Mouse (Mus musculus) testis, postnatal 14 days (tissue): ENCODE measurements around the gene Denr.

Source experiments
- DNase-seq: peaks from one replicate; pipeline ENCODE4 v3.0.0; 2021; ENCODE audit warnings: low spot score

Gene Denr

GRCm38 (mm10) chr5:123907631-123907977 lies 629 bp downstream of the Denr start:
- no peak for DNase-seq

- DNase-seq, result no peak
These were observed 7.9 kb downstream of the Denr start for GRCm38 (mm10) chr5:123914852-123915251.

GRCm38 (mm10) chr5:123922112-123922511 lies 15.1 kb downstream of the Denr start:
- no peak for DNase-seq

- DNase-seq, result no peak
These were observed 20.1 kb downstream of the Denr start, which contains the start of gene Gm43518 for GRCm38 (mm10) chr5:123927118-123927517. Gene Gm43518, plus strand, starts transcription at chr5:123927418.

- peak; percentile 95 for DNase-seq
These were observed 23.6 kb downstream of the Denr start, which contains the start of gene Ccdc62 for GRCm38 (mm10) chr5:123930508-123930989. Gene Ccdc62, plus strand, starts transcription at chr5:123930679.

- DNase-seq, result no peak
These were observed 24.2 kb downstream of the Denr start for GRCm38 (mm10) chr5:123931131-123931530.

GRCm38 (mm10) chr5:123932927-123933326 lies 26.0 kb downstream of the Denr start:
- DNase-seq, result no peak

GRCm38 (mm10) chr5:123933556-123933955 lies 26.6 kb downstream of the Denr start:
- DNase-seq, result no peak

GRCm38 (mm10) chr5:123933957-123934591 lies 27.1 kb downstream of the Denr start:
- no peak for DNase-seq

GRCm38 (mm10) chr5:123935931-123936330 lies 29.0 kb downstream of the Denr start:
- DNase-seq, result no peak

GRCm38 (mm10) chr5:123938479-123938878 lies 31.5 kb downstream of the Denr start:
- DNase-seq, result no peak

GRCm38 (mm10) chr5:123946546-123946945 lies 39.6 kb downstream of the Denr start:
- no peak for DNase-seq

GRCm38 (mm10) chr5:123947041-123947761 lies 40.2 kb downstream of the Denr start:
- peak; percentile 2 for DNase-seq

- peak; percentile 2 for DNase-seq
These were observed 45.5 kb downstream of the Denr start for GRCm38 (mm10) chr5:123952365-123953045.

- DNase-seq, result no peak
These were observed 50.2 kb downstream of the Denr start for GRCm38 (mm10) chr5:123957213-123957612.

- no peak for DNase-seq
These were observed 52.0 kb downstream of the Denr start for GRCm38 (mm10) chr5:123959018-123959417.

- DNase-seq, result no peak
These were observed 53.2 kb downstream of the Denr start for GRCm38 (mm10) chr5:123960129-123960528.

GRCm38 (mm10) chr5:123961046-123961445 lies 54.1 kb downstream of the Denr start:
- no peak for DNase-seq

- DNase-seq, result no peak
These were observed 57.2 kb downstream of the Denr start for GRCm38 (mm10) chr5:123964208-123964607.

- no peak for DNase-seq
These were observed 59.8 kb downstream of the Denr start for GRCm38 (mm10) chr5:123966759-123967158.

- no peak for DNase-seq
These were observed 61.5 kb downstream of the Denr start for GRCm38 (mm10) chr5:123968468-123968867.

GRCm38 (mm10) chr5:123969216-123969615 lies 62.2 kb downstream of the Denr start:
- no peak for DNase-seq

- DNase-seq, result no peak
These were observed 63.6 kb downstream of the Denr start for GRCm38 (mm10) chr5:123970576-123970975.
